Mouse (Mus musculus) liver, adult 2 months (tissue): ENCODE measurements around the gene Trim69. TPM values are rescaled to one million over a fixed set of nuclear protein-coding genes. Genes with fewer than 3 reads are reported as not detected.

Experiments
- DNase-seq: peaks from one replicate; pipeline ENCODE4 v3.0.0-alpha.2; 2011; ENCODE audit warnings: low read depth, low spot score; ENCODE audit errors: extremely low read depth
- H3K27ac ChIP-seq: fragments of 200-500 bp; replicated peaks from 2 replicates; pipeline ENCODE4 v1.5.1; 2012; ENCODE audit warnings: low read depth, mild to moderate bottlenecking, control low read depth, inconsistent platforms, low read length; ENCODE audit not compliant: insufficient read depth
- H3K27me3 ChIP-seq: fragments of 200-500 bp; 2 replicates; pipeline ENCODE4 v1.6.1; 2012; ENCODE audit warnings: mild to moderate bottlenecking, moderate library complexity, low read length, inconsistent platforms; ENCODE audit not compliant: control insufficient read depth, insufficient read depth
- H3K36me3 ChIP-seq: fragments of 200-500 bp; 2 replicates; pipeline ENCODE4 v1.6.1; 2012; ENCODE audit warnings: low read length, inconsistent platforms; ENCODE audit not compliant: control insufficient read depth, insufficient read depth
- H3K4me1 ChIP-seq: fragments of 200-500 bp; 2 replicates; pipeline ENCODE4 v1.6.1; 2011; ENCODE audit warnings: low read length; ENCODE audit not compliant: control insufficient read depth, insufficient read depth
- H3K4me3 ChIP-seq: fragments of 200-500 bp; 2 replicates; pipeline ENCODE4 v1.5.1; 2011; ENCODE audit warnings: low read depth, mild to moderate bottlenecking, control low read depth, low read length, moderate library complexity; ENCODE audit not compliant: insufficient read depth
- H3K79me2 ChIP-seq: fragments of 200-500 bp; 2 replicates; pipeline ENCODE4 v1.6.1; 2012; ENCODE audit warnings: inconsistent platforms, mild to moderate bottlenecking, low read length, moderate library complexity; ENCODE audit not compliant: control insufficient read depth, insufficient read depth
- H3K9ac ChIP-seq: fragments of 200-500 bp; 2 replicates; pipeline ENCODE4 v1.6.1; 2012; ENCODE audit warnings: low read depth, mild to moderate bottlenecking, control low read depth, inconsistent platforms, low read length
- CTCF ChIP-seq: fragments of 200-500 bp; IDR thresholded peaks from 2 replicates; pipeline ENCODE4 v1.5.1; 2011; ENCODE audit warnings: low read depth, low read length, control low read depth
- POLR2A ChIP-seq: fragments of 200-500 bp; IDR thresholded peaks from 2 replicates; pipeline ENCODE4 v1.6.1; 2011; ENCODE audit warnings: low read length, control low read depth; ENCODE audit not compliant: insufficient read depth; ENCODE audit errors: extremely low read depth
- WGBS: fragments of 180-500 bp; shearing (Covaris S2); methylation state at CpG from one replicate; pipeline ENCODE4 v1.1.7; 2018; 5-methylcytosine and 5-hydroxymethylcytosine counted together
- polyA plus RNA-seq: library from polyadenylated mRNA; depleted of rRNA; stranded (reverse); fragments of >200 nt; gene quantifications from 2 replicates; pipeline ENCODE4 v1.2.3, GENCODE M21; 2012
- total RNA-seq: library from RNA; depleted of rRNA; stranded (reverse); fragments of >200 nt; gene quantifications from 2 replicates; pipeline ENCODE4 v1.2.3, GENCODE M21; 2014

Trim69 gene
- total and polyA plus RNA-seq, 2 experiments: 0.07 to 0.09 TPM

GRCm38 (mm10) chr2:122155292-122155691, 5.2 kb upstream of the Trim69 start:
- H3K36me3 ChIP-seq: peaks cover 40% of the 10 kb centered on the region
- DNase-seq: no peak
- no peak overlapping the region for H3K4me3 ChIP-seq
- H3K9ac ChIP-seq: 0 out of 2 replicates have a peak overlapping the region, but pooled peaks have one; percentile 2
- WGBS: 72% methylated on average over 2 of the region's 2 CpGs
- peaks cover 13% of the 10 kb centered on the region; the same call in 1 of the 2 replicates for H3K79me2 ChIP-seq
- peak overlapping the region; percentile 73 for H3K27ac ChIP-seq
- TF ChIP-seq POLR2A (no peak), CTCF (no peak)
- H3K4me1 ChIP-seq: peaks cover 43% of the 10 kb centered on the region
- H3K27me3 ChIP-seq: no peaks in the 10 kb centered on the region

GRCm38 (mm10) chr2:122156051-122156700, 4.3 kb upstream of the Trim69 start:
- peak; percentile 94 for DNase-seq
- Histone ChIP-seq H3K27me3 (no peaks in the 10 kb centered on the region), H3K27ac (peak overlapping the region; percentile 73), H3K9ac (no peak overlapping the region), H3K36me3 (peaks cover 31% of the 10 kb centered on the region), H3K4me1 (peaks cover 35% of the 10 kb centered on the region), H3K4me3 (no peak overlapping the region), H3K79me2 (peaks cover 6% of the 10 kb centered on the region; the same call in 1 of the 2 replicates)
- TF ChIP-seq POLR2A (no peak), CTCF (no peak)
- WGBS: 45% methylated on average over 4 of the region's 4 CpGs

- Histone ChIP-seq H3K4me1 (peaks cover 25% of the 10 kb centered on the region), H3K36me3 (peaks cover 18% of the 10 kb centered on the region), H3K4me3 (no peak overlapping the region), H3K27ac (peak overlapping the region; percentile 12; the same call in 1 of the 2 replicates), H3K27me3 (no peaks in the 10 kb centered on the region), H3K79me2 (no peaks in the 10 kb centered on the region; the same call in 1 of the 2 replicates), H3K9ac (no peak overlapping the region)
- DNase-seq: no peak
- TF ChIP-seq POLR2A (no peak), CTCF (no peak)
Measured at GRCm38 (mm10) chr2:122157561-122157960, 2.9 kb upstream of the Trim69 start.

GRCm38 (mm10) chr2:122158362-122158802, 2.1 kb upstream of the Trim69 start:
- H3K4me1 ChIP-seq: peaks cover 21% of the 10 kb centered on the region
- H3K27ac ChIP-seq: peak overlapping the region; percentile 49
- no peaks in the 10 kb centered on the region for H3K27me3 ChIP-seq
- H3K36me3 ChIP-seq: peaks cover 11% of the 10 kb centered on the region
- no peak for TF ChIP-seq CTCF
- TF ChIP-seq POLR2A: no peak
- no peak overlapping the region for H3K4me3 ChIP-seq
- H3K79me2 ChIP-seq: no peaks in the 10 kb centered on the region
- peak; percentile 87 for DNase-seq
- H3K9ac ChIP-seq: no peak overlapping the region
- WGBS: 12% methylated on average over 6 of the region's 6 CpGs

GRCm38 (mm10) chr2:122159667-122160066, 833 bp upstream of the Trim69 start:
- TF ChIP-seq POLR2A (no peak), CTCF (no peak)
- H3K9ac ChIP-seq: no peak overlapping the region
- 86% methylated on average over 6 of the region's 6 CpGs for WGBS
- H3K79me2 ChIP-seq: no peaks in the 10 kb centered on the region
- H3K4me1 ChIP-seq: peaks cover 21% of the 10 kb centered on the region
- no peak overlapping the region for H3K4me3 ChIP-seq
- peaks cover 5% of the 10 kb centered on the region for H3K36me3 ChIP-seq
- no peak for DNase-seq
- H3K27ac ChIP-seq: no peak overlapping the region
- H3K27me3 ChIP-seq: no peaks in the 10 kb centered on the region

- WGBS: 71% methylated on average over 4 of the region's 4 CpGs
- Histone ChIP-seq H3K4me1 (peaks cover 6% of the 10 kb centered on the region), H3K27ac (no peak overlapping the region), H3K79me2 (no peaks in the 10 kb centered on the region), H3K9ac (no peak overlapping the region), H3K4me3 (no peak overlapping the region), H3K36me3 (no peaks in the 10 kb centered on the region), H3K27me3 (no peaks in the 10 kb centered on the region)
- no peak for DNase-seq
- no peak for TF ChIP-seq POLR2A
- no peak for TF ChIP-seq CTCF
Measured at GRCm38 (mm10) chr2:122161542-122161941, 1.0 kb downstream of the Trim69 start.
